Comparison of ENCODE assay signal across 8 mouse cellular contexts in the genomic region with DNA sequence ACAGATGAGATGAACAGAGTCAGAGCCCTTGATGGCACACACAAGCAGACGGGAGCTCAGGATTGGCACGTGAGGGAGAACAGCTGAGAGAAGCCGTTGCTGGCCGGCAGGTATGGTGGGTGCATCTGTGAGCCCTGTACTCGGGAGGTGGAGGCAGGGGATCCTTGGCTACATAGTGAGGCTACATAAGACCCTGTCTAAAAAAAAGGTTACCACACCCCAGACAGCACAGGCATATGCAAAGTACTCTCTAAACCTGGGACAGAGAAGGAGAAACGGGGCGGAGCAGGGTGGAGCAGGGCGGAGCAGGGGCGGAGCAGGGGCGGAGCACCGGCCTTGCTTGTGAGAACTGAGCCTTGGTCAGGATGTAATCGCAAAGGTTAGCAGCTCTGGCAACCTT. TPM values are rescaled to one million over a fixed set of nuclear protein-coding genes. Genes with fewer than 3 reads are reported as not detected.
A peak's percentile ranks its signal among the peaks of the same experiment; 100 is the strongest.
DNase-seq lines count a peak whose midpoint lies in the region; ATAC-seq and TF ChIP-seq lines count a peak whose summit lies in the region.

No protein-coding gene starts in this region.

- H3K9me3 ChIP-seq in liver, postnatal 0 days (ENCODE audit: low read length), result no peaks in the 10 kb centered on the region

- peaks cover 32% of the 10 kb centered on the region for H3K4me1 ChIP-seq in liver, postnatal 0 days (ENCODE audit: insufficient read depth)

- H3K27me3 ChIP-seq in liver, postnatal 0 days (ENCODE audit: insufficient read depth, low read length), result no peaks in the 10 kb centered on the region

- no peak for TF ChIP-seq EP300 in liver, postnatal 0 days (IDR thresholded peaks at IDR 0.05; ENCODE audit: low read depth)

- H3K36me3 ChIP-seq in liver, postnatal 0 days (replicated peaks; ENCODE audit: insufficient read depth, low read length), result peaks cover 43% of the 10 kb centered on the region

- TF ChIP-seq CTCF in liver, postnatal 0 days (IDR thresholded peaks at IDR 0.05; ENCODE audit: low read depth), result no peak

- peak; percentile 62 for ATAC-seq in liver, postnatal 0 days
- ATAC-seq in activated CD4-positive, CD25-positive, alpha-beta regulatory T cell, adult 4 months, result no peak

- peak overlapping the region; percentile 42; the same call in 1 of the 2 replicates for H3K4me2 ChIP-seq in liver, postnatal 0 days (ENCODE audit: low read depth, low read length)

- WGBS in liver, postnatal 0 days (ENCODE audit: insufficient replicate concordance), result 46% methylated on average over 12 of the region's 12 CpGs

- H3K27ac ChIP-seq in liver, postnatal 0 days (ENCODE audit: low read depth), result peak overlapping the region; percentile 57; the same call in 1 of the 2 replicates

- peak overlapping the region; percentile 30; the same call in 1 of the 2 replicates for H3K9ac ChIP-seq in liver, postnatal 0 days (replicated peaks)

- DNase-seq in cerebellum, postnatal 10 days, result peak; percentile 54 to 59
- no peak for DNase-seq in cerebellum, adult 8-10 months
- peak; percentile 20 for DNase-seq in right cerebral cortex, postnatal 14 days
- no peak for DNase-seq in right cerebral cortex, postnatal 10 days (ENCODE audit: low spot score in 2 of 2)
- peak; percentile 38 to 47 for DNase-seq in heart, postnatal 10 days
- DNase-seq in liver, postnatal 0 days, result peak; percentile 88
- DNase-seq in thymus, postnatal 14 days, result peak; percentile 59

- H3K4me3 ChIP-seq in liver, postnatal 0 days (ENCODE audit: low read depth, low read length), result no peak overlapping the region

- intact Hi-C loops in heart, postnatal 10 days (cut with DNase I), result no loop called here

RNA-seq across cellular contexts. Expression of gene Rcc1, which starts 2.8 kb away (rescaled TPM):
- 10 to 100 TPM; 13.9 to 17.0 TPM for total RNA-seq in heart, postnatal 10 days (2021)
- 21.3 and 25.6 TPM in 2 replicates for polyA plus RNA-seq in liver, postnatal 0 days (2015; fragmentation: Nextera tagmentation; extraction: Ambion mirVana)
- polyA plus RNA-seq in activated CD4-positive, CD25-positive, alpha-beta regulatory T cell, adult 4 months (2017; shearing (Covaris generic)), result 10 to 100 TPM in 1 of 2 experiments, 1 to 10 TPM in 1; 9.5 to 25.2 TPM

RNA-seq across cellular contexts. Expression of gene Trnau1ap, which starts 26.8 kb away (rescaled TPM):
- 10 to 100 TPM; 28.3 to 29.5 TPM for total RNA-seq in heart, postnatal 10 days (2021)
- 30.4 and 33.8 TPM in 2 replicates for polyA plus RNA-seq in liver, postnatal 0 days (2015; fragmentation: Nextera tagmentation; extraction: Ambion mirVana)
- polyA plus RNA-seq in activated CD4-positive, CD25-positive, alpha-beta regulatory T cell, adult 4 months (2017; shearing (Covaris generic)), result 10 to 100 TPM; 36.0 to 41.5 TPM

RNA-seq across cellular contexts. Expression of gene Rab42, which starts 53.0 kb away (rescaled TPM):
- total RNA-seq in heart, postnatal 10 days (2021), result 1 to 10 TPM; 1.1 TPM
- polyA plus RNA-seq in liver, postnatal 0 days (2015; fragmentation: Nextera tagmentation; extraction: Ambion mirVana), result 0.30 and 0.73 TPM in 2 replicates
- not detected for polyA plus RNA-seq in activated CD4-positive, CD25-positive, alpha-beta regulatory T cell, adult 4 months (2017; shearing (Covaris generic))

Comparison
In these comparisons a context has a peak if more than half of its experiments do, and no peak if none do; other contexts are left out.
1. DNase-seq: peak in cerebellum, postnatal 10 days (2 of 2), right cerebral cortex, postnatal 14 days (single experiment), heart, postnatal 10 days (2 of 2), liver, postnatal 0 days (single experiment) and thymus, postnatal 14 days (single experiment); none in cerebellum, adult 8-10 months (single experiment) and right cerebral cortex, postnatal 10 days (0 of 2).